Mouse (Mus musculus) myocyte (in vitro differentiated cells): Measurements from ENCODE around the gene Sobp.

ENCODE experiments used
- CEBPB ChIP-seq: IDR thresholded peaks from 2 replicates; pipeline ENCODE4 v1.6.1; 2011; ENCODE audit warnings: mild to moderate bottlenecking, moderate library complexity; ENCODE audit not compliant: poor library complexity, insufficient read depth, severe bottlenecking
- MAX ChIP-seq: IDR thresholded peaks from one replicate; pipeline ENCODE4 v1.6.1; 2011; ENCODE audit warnings: low read depth, mild to moderate bottlenecking, control low read depth
- MYOD1 ChIP-seq, 3 experiments: IDR thresholded peaks; one replicate each; pipeline ENCODE4 v1.6.1; 2011; ENCODE audit warnings: control low read depth in 2 of 3, low read depth in 2 of 3, mild to moderate bottlenecking in 2 of 3, moderate library complexity in 1 of 3; ENCODE audit not compliant: insufficient read length in 2 of 3, control insufficient read depth in 1 of 3
- MYOG ChIP-seq, 3 experiments: IDR thresholded peaks; one replicate each; pipeline ENCODE4 v1.6.1; 2011; ENCODE audit warnings: control low read depth in 2 of 3, low read depth in 2 of 3, mild to moderate bottlenecking in 2 of 3; ENCODE audit not compliant: insufficient read length in 2 of 3, control insufficient read depth in 1 of 3, insufficient read depth in 1 of 3
- POLR2A ChIP-seq: IDR thresholded peaks from one replicate; pipeline ENCODE4 v1.6.1; 2011; ENCODE audit warnings: low read depth, mild to moderate bottlenecking, control low read depth, moderate library complexity; ENCODE audit not compliant: insufficient read length
- POLR2AphosphoS2 ChIP-seq: IDR thresholded peaks from one replicate; pipeline ENCODE4 v1.6.1; 2011; ENCODE audit warnings: low read depth, control low read depth; ENCODE audit not compliant: insufficient read length
- REST ChIP-seq: IDR thresholded peaks from one replicate; pipeline ENCODE4 v1.6.1; 2011; ENCODE audit warnings: mild to moderate bottlenecking, control low read depth, moderate library complexity; ENCODE audit not compliant: insufficient read depth, insufficient read length
- TCF12 ChIP-seq: IDR thresholded peaks from one replicate; pipeline ENCODE4 v1.6.1; 2011; ENCODE audit warnings: mild to moderate bottlenecking, control low read depth; ENCODE audit not compliant: poor library complexity, insufficient read depth, severe bottlenecking
- USF1 ChIP-seq: IDR thresholded peaks from one replicate; pipeline ENCODE4 v1.6.1; 2011; ENCODE audit warnings: low read depth, mild to moderate bottlenecking, control low read depth, moderate library complexity

DNA sequence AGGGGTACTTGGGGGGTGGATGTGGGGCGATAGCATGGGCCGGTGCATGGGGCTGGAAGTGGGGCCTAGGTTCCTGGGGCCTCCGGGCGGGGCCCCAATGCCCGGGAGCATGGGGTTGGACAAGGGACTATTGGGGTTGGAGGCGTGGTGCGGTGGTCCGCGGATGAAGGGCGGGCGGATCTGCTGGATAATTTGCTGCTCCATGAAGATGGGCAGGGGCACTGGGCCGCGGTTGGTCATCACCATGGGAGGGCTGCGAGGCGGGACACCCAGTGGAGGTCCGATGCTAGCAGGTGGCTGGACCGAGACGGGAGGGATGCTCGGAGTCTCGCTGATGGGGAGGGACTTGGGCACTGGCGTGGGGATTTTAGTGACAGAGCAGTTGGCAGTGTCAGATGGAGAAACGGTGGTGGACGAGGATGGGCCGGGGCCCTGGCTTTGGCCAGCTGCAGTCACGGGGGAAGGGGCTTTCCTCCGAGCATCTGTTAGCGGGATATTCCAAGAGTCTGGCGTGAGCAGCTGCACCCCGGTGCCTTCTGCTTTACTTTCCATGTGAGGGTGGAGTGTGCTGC, 152.1 kb downstream of the Sobp start:
- TF ChIP-seq POLR2A (no peak), POLR2AphosphoS2 (no peak), MAX (no peak), REST (no peak), MYOD1 (IDR thresholded peaks at IDR 0.05; ENCODE audit: control insufficient read depth in 1 of 3, insufficient read length in 2 of 3, low read depth in 2 of 3) (no peak), MYOG (IDR thresholded peaks at IDR 0.05; ENCODE audit: control insufficient read depth in 1 of 3, insufficient read depth in 1 of 3, insufficient read length in 2 of 3, low read depth in 2 of 3) (no peak), TCF12 (no peak), USF1 (no peak), CEBPB (no peak)
